Mouse (Mus musculus) midbrain, postnatal 0 days (tissue): ENCODE data around the gene Cnpy3. TPM values are rescaled to one million over a fixed set of nuclear protein-coding genes. Genes with fewer than 3 reads are reported as not detected.
A peak's percentile ranks its signal among the peaks of the same experiment; 100 is the strongest.

Source experiments
- ATAC-seq: fragments of 200-750 bp; cut with Nextera tagmentation; 2 replicates; pipeline ENCODE4 v1.8.0; 2017; ENCODE audit warnings: moderate number of reproducible peaks, mild to moderate bottlenecking, moderate TSS enrichment, moderate library complexity; ENCODE audit not compliant: low FRiP score
- DNase-seq: peaks from one replicate; pipeline ENCODE4 v3.0.0-alpha.2; 2015; ENCODE audit warnings: low spot score
- H3K27ac ChIP-seq: fragments of 300-500 bp; sonication (generic); 2 replicates; pipeline ENCODE4 v1.5.1; 2014; ENCODE audit warnings: low read depth, mild to moderate bottlenecking, low read length, mixed read lengths
- H3K27me3 ChIP-seq: fragments of 300-500 bp; sonication (generic); 2 replicates; pipeline ENCODE4 v1.6.1; 2014; ENCODE audit warnings: low read length, control low read depth, mixed read lengths; ENCODE audit not compliant: insufficient read depth
- H3K36me3 ChIP-seq: fragments of 300-500 bp; sonication (generic); 2 replicates; pipeline ENCODE4 v1.6.1; 2014; ENCODE audit warnings: low read length, control low read depth, mixed read lengths; ENCODE audit not compliant: insufficient read depth
- H3K4me1 ChIP-seq: fragments of 300-500 bp; sonication (generic); 2 replicates; pipeline ENCODE4 v1.6.1; 2014; ENCODE audit warnings: mild to moderate bottlenecking, control low read depth, antibody characterized with exemption, low read length, mixed read lengths; ENCODE audit not compliant: insufficient read depth
- H3K4me2 ChIP-seq: fragments of 300-500 bp; sonication (generic); 2 replicates; pipeline ENCODE4 v1.6.1; 2014; ENCODE audit warnings: low read depth, mild to moderate bottlenecking, low read length, mixed read lengths; ENCODE audit not compliant: poor library complexity, severe bottlenecking
- H3K4me3 ChIP-seq: fragments of 300-500 bp; sonication (generic); 2 replicates; pipeline ENCODE4 v1.5.1; 2014; ENCODE audit warnings: low read depth, mild to moderate bottlenecking, low read length, moderate library complexity
- H3K9ac ChIP-seq: fragments of 300-500 bp; sonication (generic); replicated peaks from 2 replicates; pipeline ENCODE4 v1.6.1; 2014; ENCODE audit warnings: mild to moderate bottlenecking, low read length, moderate library complexity, mixed read lengths; ENCODE audit not compliant: poor library complexity, severe bottlenecking
- H3K9me3 ChIP-seq: fragments of 300-500 bp; sonication (generic); 2 replicates; pipeline ENCODE4 v1.6.1; 2016; ENCODE audit warnings: low read length, control low read depth
- CTCF ChIP-seq: IDR thresholded peaks from 2 replicates; pipeline ENCODE4 v1.5.1; 2016; ENCODE audit warnings: antibody characterized with exemption, mild to moderate bottlenecking
- WGBS: fragments of 180-500 bp; shearing (Covaris S2); extraction: QIAGEN DNeasy Blood & Tissue Kit; methylation state at CpG from one replicate; pipeline ENCODE4 v1.1.7; 2014; 5-methylcytosine and 5-hydroxymethylcytosine counted together
- polyA plus RNA-seq: library from polyadenylated mRNA; unstranded; fragments of >200 nt; fragmentation: Nextera tagmentation; extraction: Ambion mirVana; gene quantifications from 2 replicates; pipeline ENCODE4 v1.2.1, GENCODE M21; 2015
- total RNA-seq: library from RNA; depleted of rRNA; stranded (reverse); fragments of >200 nt; gene quantifications from 2 replicates; pipeline ENCODE4 v1.2.3, GENCODE M21; 2014

The Cnpy3 gene
- total and polyA plus RNA-seq, 2 experiments from 2014 or later = 62.0 to 70.7 TPM

GRCm38 (mm10) chr17:46721077-46721476 is 30.9 kb downstream of the Cnpy3 start:
- 91% methylated on average over 7 of the region's 7 CpGs for WGBS
- H3K36me3 ChIP-seq = peaks cover 33% of the 10 kb centered on the region
- H3K27ac ChIP-seq = no peak overlapping the region
- no peak overlapping the region for H3K9ac ChIP-seq
- H3K9me3 ChIP-seq = no peaks in the 10 kb centered on the region
- no peak overlapping the region for H3K4me2 ChIP-seq
- TF ChIP-seq CTCF = no peak
- ATAC-seq (no peak), DNase-seq (no peak)
- H3K4me3 ChIP-seq = no peak overlapping the region
- no peaks in the 10 kb centered on the region for H3K27me3 ChIP-seq
- H3K4me1 ChIP-seq = no peaks in the 10 kb centered on the region

- Histone ChIP-seq H3K4me1 (peaks cover 7% of the 10 kb centered on the region), H3K9me3 (no peaks in the 10 kb centered on the region), H3K4me3 (no peak overlapping the region), H3K27ac (no peak overlapping the region), H3K27me3 (no peaks in the 10 kb centered on the region), H3K9ac (no peak overlapping the region), H3K4me2 (no peak overlapping the region), H3K36me3 (peaks cover 23% of the 10 kb centered on the region)
- 95% methylated on average over 11 of the region's 11 CpGs for WGBS
- ATAC-seq (no peak), DNase-seq (no peak)
- TF ChIP-seq CTCF = no peak
These were observed 37.1 kb downstream of the Cnpy3 start for GRCm38 (mm10) chr17:46714756-46715481.

- Histone ChIP-seq H3K36me3 (peaks cover 23% of the 10 kb centered on the region), H3K4me3 (no peak overlapping the region), H3K9ac (no peak overlapping the region), H3K4me2 (no peak overlapping the region), H3K27me3 (no peaks in the 10 kb centered on the region), H3K9me3 (no peaks in the 10 kb centered on the region), H3K27ac (no peak overlapping the region), H3K4me1 (peaks cover 7% of the 10 kb centered on the region)
- 89% methylated on average over 9 of the region's 9 CpGs for WGBS
- DNase-seq = no peak
- no peak for TF ChIP-seq CTCF
- ATAC-seq = no peak
These were observed 38.2 kb downstream of the Cnpy3 start for GRCm38 (mm10) chr17:46713849-46714248.

- peak overlapping the region; percentile 89 for H3K9ac ChIP-seq
- H3K4me3 ChIP-seq = peak overlapping the region; percentile 97
- ATAC-seq (no peak), DNase-seq (no peak)
- no peak overlapping the region for H3K27ac ChIP-seq
- H3K4me2 ChIP-seq = peak overlapping the region; percentile 100
- WGBS = 76% methylated on average over 7 of the region's 7 CpGs
- no peaks in the 10 kb centered on the region for H3K9me3 ChIP-seq
- no peak for TF ChIP-seq CTCF
- H3K4me1 ChIP-seq = peaks cover 7% of the 10 kb centered on the region
- no peaks in the 10 kb centered on the region for H3K27me3 ChIP-seq
- H3K36me3 ChIP-seq = peaks cover 23% of the 10 kb centered on the region
These were observed 39.6 kb downstream of the Cnpy3 start for GRCm38 (mm10) chr17:46712442-46712841.

GRCm38 (mm10) chr17:46711612-46712271 is 40.3 kb downstream of the Cnpy3 start:
- peak overlapping the region; percentile 97 for H3K4me3 ChIP-seq
- H3K27ac ChIP-seq = peak overlapping the region; percentile 77
- under 1% methylated on average over 66 of the region's 76 CpGs for WGBS
- DNase-seq (no peak), ATAC-seq (peak; percentile 50)
- no peak for TF ChIP-seq CTCF
- peaks cover 21% of the 10 kb centered on the region for H3K36me3 ChIP-seq
- H3K4me1 ChIP-seq = peaks cover 7% of the 10 kb centered on the region
- H3K9me3 ChIP-seq = no peaks in the 10 kb centered on the region
- no peaks in the 10 kb centered on the region for H3K27me3 ChIP-seq
- peak overlapping the region; percentile 100 for H3K4me2 ChIP-seq
- peak overlapping the region; percentile 89 for H3K9ac ChIP-seq

GRCm38 (mm10) chr17:46710959-46711597 is 40.9 kb downstream of the Cnpy3 start, which contains the start of gene Pex6:
Gene Pex6 (plus strand): TSS chr17:46711463.
- Histone ChIP-seq H3K4me2 (peak within 1 kb of the TSS; percentile 100), H3K27ac (peak within 1 kb of the TSS; percentile 77), H3K9ac (peak within 1 kb of the TSS; percentile 89), H3K36me3 (peaks cover 16% of the 10 kb centered on the region), H3K4me1 (peaks cover 9% of the 10 kb centered on the region), H3K27me3 (no peaks in the 10 kb centered on the region), H3K4me3 (peak within 1 kb of the TSS; percentile 97), H3K9me3 (no peaks in the 10 kb centered on the region)
- peak; percentile 42 for TF ChIP-seq CTCF
- ATAC-seq (peak; percentile 92), DNase-seq (peak; percentile 96)
- WGBS = 7% methylated on average over 35 of the region's 36 CpGs
